Mouse (Mus musculus): ENCODE results near the gene Strap. TPM values are rescaled to one million over a fixed set of nuclear protein-coding genes. Genes with fewer than 3 reads are reported as not detected.

Strap gene
- polyA plus RNA-seq, 1 experiment from 2014 or later = 161 TPM

GRCm38 (mm10) chr6:137776981-137777380, 42.1 kb downstream of the Strap start:
- ATAC-seq (ENCODE audit: low read depth) (no peak), DNase-seq (ENCODE audit: low spot score) (no peak)
- Histone ChIP-seq H3K27ac (replicated peaks; ENCODE audit: low read depth, low read length) (no peak overlapping the region), H3K36me3 (ENCODE audit: control insufficient read depth, insufficient read depth, low read length) (no peaks in the 10 kb centered on the region), H3K4me2 (ENCODE audit: low read depth, low read length) (no peak overlapping the region), H3K9me3 (ENCODE audit: control insufficient read depth, low read length) (no peaks in the 10 kb centered on the region), H3K9ac (ENCODE audit: low read depth, low read length) (no peak overlapping the region), H3K4me3 (ENCODE audit: low read depth, low read length) (no peak overlapping the region), H3K4me1 (ENCODE audit: control insufficient read depth, insufficient read depth, low read length) (no peaks in the 10 kb centered on the region), H3K27me3 (replicated peaks; ENCODE audit: control insufficient read depth, insufficient read depth, low read length) (no peaks in the 10 kb centered on the region)
- 76% methylated on average over 8 of the region's 8 CpGs for WGBS

- H3K36me3 ChIP-seq (ENCODE audit: control insufficient read depth, insufficient read depth, low read length) = 0 out of 2 replicates have a peak, but pooled peaks cover 3% of the 10 kb centered on the region
- H3K4me2 ChIP-seq (ENCODE audit: low read depth, low read length) = no peak overlapping the region
- H3K9me3 ChIP-seq (ENCODE audit: control insufficient read depth, low read length) = no peaks in the 10 kb centered on the region
- H3K4me1 ChIP-seq (ENCODE audit: control insufficient read depth, insufficient read depth, low read length) = no peaks in the 10 kb centered on the region
- H3K4me3 ChIP-seq (ENCODE audit: low read depth, low read length) = no peak overlapping the region
- H3K27ac ChIP-seq (replicated peaks; ENCODE audit: low read depth, low read length) = no peak overlapping the region
- no peaks in the 10 kb centered on the region for H3K27me3 ChIP-seq (replicated peaks; ENCODE audit: control insufficient read depth, insufficient read depth, low read length)
- 89% methylated on average over 7 of the region's 7 CpGs for WGBS
- ATAC-seq (ENCODE audit: low read depth) (no peak), DNase-seq (ENCODE audit: low spot score) (no peak)
- H3K9ac ChIP-seq (ENCODE audit: low read depth, low read length) = no peak overlapping the region
Measured at GRCm38 (mm10) chr6:137783899-137784637, 49.2 kb downstream of the Strap start.

GRCm38 (mm10) chr6:137788976-137789590, 54.2 kb downstream of the Strap start:
- H3K36me3 ChIP-seq (ENCODE audit: control insufficient read depth, insufficient read depth, low read length) = 0 out of 2 replicates have a peak, but pooled peaks cover 3% of the 10 kb centered on the region
- no peaks in the 10 kb centered on the region for H3K9me3 ChIP-seq (ENCODE audit: control insufficient read depth, low read length)
- peak; percentile 48 for DNase-seq (ENCODE audit: low spot score)
- 0 out of 2 replicates have a peak, but pooled peaks have one; percentile 26 for ATAC-seq (ENCODE audit: low read depth)
- no peaks in the 10 kb centered on the region for H3K4me1 ChIP-seq (ENCODE audit: control insufficient read depth, insufficient read depth, low read length)
- WGBS = 38% methylated on average over 9 of the region's 9 CpGs
- H3K4me3 ChIP-seq (ENCODE audit: low read depth, low read length) = no peak overlapping the region
- H3K9ac ChIP-seq (ENCODE audit: low read depth, low read length) = no peak overlapping the region
- no peak overlapping the region for H3K4me2 ChIP-seq (ENCODE audit: low read depth, low read length)
- no peaks in the 10 kb centered on the region for H3K27me3 ChIP-seq (replicated peaks; ENCODE audit: control insufficient read depth, insufficient read depth, low read length)
- no peak overlapping the region for H3K27ac ChIP-seq (replicated peaks; ENCODE audit: low read depth, low read length)

- no peak for ATAC-seq (ENCODE audit: low read depth)
- WGBS = 76% methylated on average over 2 of the region's 2 CpGs
Measured at GRCm38 (mm10) chr6:137789658-137790057, 54.8 kb downstream of the Strap start.

GRCm38 (mm10) chr6:137795494-137795893, 60.6 kb downstream of the Strap start:
- H3K4me2 ChIP-seq (ENCODE audit: low read depth, low read length) = no peak overlapping the region
- no peaks in the 10 kb centered on the region for H3K4me1 ChIP-seq (ENCODE audit: control insufficient read depth, insufficient read depth, low read length)
- H3K9me3 ChIP-seq (ENCODE audit: control insufficient read depth, low read length) = peaks cover 9% of the 10 kb centered on the region
- no peak overlapping the region for H3K4me3 ChIP-seq (ENCODE audit: low read depth, low read length)
- ATAC-seq (ENCODE audit: low read depth) = no peak
- H3K36me3 ChIP-seq (ENCODE audit: control insufficient read depth, insufficient read depth, low read length) = peaks cover 7% of the 10 kb centered on the region; the same call in 1 of the 2 replicates
- WGBS = 56% methylated on average over 2 of the region's 2 CpGs
- no peak overlapping the region for H3K9ac ChIP-seq (ENCODE audit: low read depth, low read length)
- DNase-seq (ENCODE audit: low spot score) = no peak
- no peak overlapping the region for H3K27ac ChIP-seq (replicated peaks; ENCODE audit: low read depth, low read length)
- H3K27me3 ChIP-seq (replicated peaks; ENCODE audit: control insufficient read depth, insufficient read depth, low read length) = no peaks in the 10 kb centered on the region

More at GRCm38 (mm10) chr6:137789658-137790057, 54.8 kb downstream of the Strap start:
- DNase-seq (ENCODE audit: low spot score) = no peak
- Histone ChIP-seq H3K9me3 (ENCODE audit: control insufficient read depth, low read length) (no peaks in the 10 kb centered on the region), H3K4me2 (ENCODE audit: low read depth, low read length) (no peak overlapping the region), H3K36me3 (ENCODE audit: control insufficient read depth, insufficient read depth, low read length) (0 out of 2 replicates have a peak, but pooled peaks cover 3% of the 10 kb centered on the region), H3K9ac (ENCODE audit: low read depth, low read length) (no peak overlapping the region), H3K27ac (replicated peaks; ENCODE audit: low read depth, low read length) (no peak overlapping the region), H3K4me1 (ENCODE audit: control insufficient read depth, insufficient read depth, low read length) (no peaks in the 10 kb centered on the region), H3K27me3 (replicated peaks; ENCODE audit: control insufficient read depth, insufficient read depth, low read length) (no peaks in the 10 kb centered on the region), H3K4me3 (ENCODE audit: low read depth, low read length) (no peak overlapping the region)

- Histone ChIP-seq H3K9me3 (ENCODE audit: control insufficient read depth, low read length) (peaks cover 15% of the 10 kb centered on the region), H3K9ac (ENCODE audit: low read depth, low read length) (no peak overlapping the region), H3K36me3 (ENCODE audit: control insufficient read depth, insufficient read depth, low read length) (peaks cover 11% of the 10 kb centered on the region; the same call in 1 of the 2 replicates), H3K27ac (replicated peaks; ENCODE audit: low read depth, low read length) (no peak overlapping the region), H3K4me2 (ENCODE audit: low read depth, low read length) (no peak overlapping the region), H3K4me3 (ENCODE audit: low read depth, low read length) (no peak overlapping the region), H3K4me1 (ENCODE audit: control insufficient read depth, insufficient read depth, low read length) (no peaks in the 10 kb centered on the region), H3K27me3 (replicated peaks; ENCODE audit: control insufficient read depth, insufficient read depth, low read length) (no peaks in the 10 kb centered on the region)
- peak; percentile 59 for DNase-seq (ENCODE audit: low spot score)
- no peak for ATAC-seq (ENCODE audit: low read depth)
- WGBS = 74% methylated on average over 28 of the region's 29 CpGs
Measured at GRCm38 (mm10) chr6:137796596-137797567, 62.0 kb downstream of the Strap start.

- H3K9me3 ChIP-seq (ENCODE audit: control insufficient read depth, low read length) = peaks cover 15% of the 10 kb centered on the region
- H3K4me1 ChIP-seq (ENCODE audit: control insufficient read depth, insufficient read depth, low read length) = no peaks in the 10 kb centered on the region
- H3K27me3 ChIP-seq (replicated peaks; ENCODE audit: control insufficient read depth, insufficient read depth, low read length) = no peaks in the 10 kb centered on the region
- no peak overlapping the region for H3K9ac ChIP-seq (ENCODE audit: low read depth, low read length)
- H3K27ac ChIP-seq (replicated peaks; ENCODE audit: low read depth, low read length) = no peak overlapping the region
- no peak overlapping the region for H3K4me2 ChIP-seq (ENCODE audit: low read depth, low read length)
- DNase-seq (ENCODE audit: low spot score) (no peak), ATAC-seq (ENCODE audit: low read depth) (no peak)
- peaks cover 11% of the 10 kb centered on the region; the same call in 1 of the 2 replicates for H3K36me3 ChIP-seq (ENCODE audit: control insufficient read depth, insufficient read depth, low read length)
- H3K4me3 ChIP-seq (ENCODE audit: low read depth, low read length) = no peak overlapping the region
- 87% methylated on average over 9 of the region's 9 CpGs for WGBS
Measured at GRCm38 (mm10) chr6:137799253-137799652, 64.4 kb downstream of the Strap start.
